Mouse (Mus musculus) brain, embryonic 14.5 days (tissue): ENCODE results near the gene Elmo2.

Source experiments
- CTCF ChIP-seq: fragments of 200-500 bp; IDR thresholded peaks from 2 replicates; pipeline ENCODE4 v1.5.1; 2012; ENCODE audit warnings: inconsistent platforms, mild to moderate bottlenecking, moderate library complexity, borderline replicate concordance; ENCODE audit not compliant: insufficient read depth, insufficient read length; ENCODE audit errors: extremely low read depth
- POLR2A ChIP-seq: fragments of 200-500 bp; IDR thresholded peaks from 2 replicates; pipeline ENCODE4 v1.6.1; 2012; ENCODE audit warnings: mild to moderate bottlenecking, inconsistent platforms, borderline replicate concordance; ENCODE audit not compliant: poor library complexity, insufficient read depth, insufficient read length, severe bottlenecking; ENCODE audit errors: extremely low read depth

GRCm38 (mm10) chr2:165318941-165319340 is 7.3 kb downstream of the Elmo2 start:
- TF ChIP-seq POLR2A (no peak), CTCF (no peak)
